Mouse (Mus musculus) lung, postnatal 0 days (tissue): ENCODE measurements at regions not wholly inside any gene's neighbourhood (a gene's known extent, or its start where the extent isn't known, plus 50 kb on each side); places are given as distances from the start of the nearest gene placed in this dataset.

ENCODE experiments used
- ATAC-seq: fragments of 200-750 bp; cut with Nextera tagmentation; 2 replicates; pipeline ENCODE4 v1.8.0; 2017; ENCODE audit warnings: moderate library complexity
- DNase-seq: peaks from one replicate; pipeline ENCODE4 v3.0.0-alpha.2; 2016; ENCODE audit warnings: low spot score
- H3K27ac ChIP-seq: fragments of 300-500 bp; sonication (generic); 2 replicates; pipeline ENCODE4 v1.5.1; 2014; ENCODE audit warnings: antibody characterized with exemption, mild to moderate bottlenecking, low read length, mixed read lengths
- H3K27me3 ChIP-seq: fragments of 300-500 bp; sonication (generic); replicated peaks from 2 replicates; pipeline ENCODE4 v1.6.1; 2014; ENCODE audit warnings: low read length, mixed read lengths; ENCODE audit not compliant: insufficient read depth
- H3K36me3 ChIP-seq: fragments of 300-500 bp; sonication (generic); 2 replicates; pipeline ENCODE4 v1.6.1; 2014; ENCODE audit warnings: low read length, mixed read lengths; ENCODE audit not compliant: insufficient read depth
- H3K4me1 ChIP-seq: fragments of 300-500 bp; sonication (generic); 2 replicates; pipeline ENCODE4 v1.6.1; 2014; ENCODE audit warnings: antibody characterized with exemption, low read depth, low read length, mixed read lengths; ENCODE audit not compliant: insufficient read depth
- H3K4me2 ChIP-seq: fragments of 300-500 bp; sonication (generic); replicated peaks from 2 replicates; pipeline ENCODE4 v1.6.1; 2014; ENCODE audit warnings: low read depth, mild to moderate bottlenecking, low read length, moderate library complexity, mixed read lengths
- H3K4me3 ChIP-seq: fragments of 300-500 bp; sonication (generic); 2 replicates; pipeline ENCODE4 v1.5.1; 2014; ENCODE audit warnings: low read depth, low read length
- H3K9ac ChIP-seq: fragments of 300-500 bp; sonication (generic); replicated peaks from 2 replicates; pipeline ENCODE4 v1.6.1; 2014; ENCODE audit warnings: low read depth, mild to moderate bottlenecking
- H3K9me3 ChIP-seq: fragments of 300-500 bp; sonication (generic); 2 replicates; pipeline ENCODE4 v1.6.1; 2016; ENCODE audit warnings: low read length, mixed read lengths
- CTCF ChIP-seq: IDR thresholded peaks from 2 replicates; pipeline ENCODE4 v1.5.1; 2016; ENCODE audit warnings: antibody characterized with exemption, mild to moderate bottlenecking
- EP300 ChIP-seq: IDR thresholded peaks from 2 replicates; pipeline ENCODE4 v1.6.1; 2016; ENCODE audit warnings: antibody characterized with exemption, mild to moderate bottlenecking, control low read depth
- WGBS: fragments of 180-500 bp; shearing (Covaris S2); extraction: QIAGEN DNeasy Blood & Tissue Kit; methylation state at CpG from one replicate; pipeline ENCODE4 v1.1.7; 2014; 5-methylcytosine and 5-hydroxymethylcytosine counted together

DNA sequence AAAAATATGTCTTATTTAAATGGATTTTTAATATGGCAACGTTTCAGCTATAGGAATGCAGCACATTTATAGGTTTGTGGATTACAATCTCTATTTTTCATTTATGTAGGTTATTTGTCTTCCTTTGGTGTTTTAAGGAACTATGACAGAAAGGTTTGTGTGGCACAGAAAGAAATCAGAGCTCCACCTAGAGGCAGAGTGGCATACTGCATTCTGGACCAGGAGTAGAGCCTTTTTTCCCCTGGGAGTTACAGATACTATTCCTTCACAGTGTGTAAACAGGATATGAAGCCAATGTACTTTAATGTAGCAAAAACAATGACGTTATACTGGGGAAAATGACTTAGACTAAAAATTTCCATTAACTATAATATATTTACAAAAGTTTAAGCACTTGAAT, 94.9 kb upstream of the St8sia4 start:
- no peak overlapping the region for H3K4me2 ChIP-seq
- WGBS, result 0% methylated on average over 2 of the region's 2 CpGs
- H3K9ac ChIP-seq, result no peak overlapping the region
- no peaks in the 10 kb centered on the region for H3K27me3 ChIP-seq
- no peaks in the 10 kb centered on the region for H3K9me3 ChIP-seq
- H3K27ac ChIP-seq, result no peak overlapping the region
- H3K4me1 ChIP-seq, result no peaks in the 10 kb centered on the region
- TF ChIP-seq EP300 (no peak; the same call in 1 of the 2 replicates), CTCF (peak; percentile 88)
- ATAC-seq (peak; percentile 38; the same call in 1 of the 2 replicates), DNase-seq (peak; percentile 75)
- H3K36me3 ChIP-seq, result no peaks in the 10 kb centered on the region
- no peak overlapping the region for H3K4me3 ChIP-seq

DNA sequence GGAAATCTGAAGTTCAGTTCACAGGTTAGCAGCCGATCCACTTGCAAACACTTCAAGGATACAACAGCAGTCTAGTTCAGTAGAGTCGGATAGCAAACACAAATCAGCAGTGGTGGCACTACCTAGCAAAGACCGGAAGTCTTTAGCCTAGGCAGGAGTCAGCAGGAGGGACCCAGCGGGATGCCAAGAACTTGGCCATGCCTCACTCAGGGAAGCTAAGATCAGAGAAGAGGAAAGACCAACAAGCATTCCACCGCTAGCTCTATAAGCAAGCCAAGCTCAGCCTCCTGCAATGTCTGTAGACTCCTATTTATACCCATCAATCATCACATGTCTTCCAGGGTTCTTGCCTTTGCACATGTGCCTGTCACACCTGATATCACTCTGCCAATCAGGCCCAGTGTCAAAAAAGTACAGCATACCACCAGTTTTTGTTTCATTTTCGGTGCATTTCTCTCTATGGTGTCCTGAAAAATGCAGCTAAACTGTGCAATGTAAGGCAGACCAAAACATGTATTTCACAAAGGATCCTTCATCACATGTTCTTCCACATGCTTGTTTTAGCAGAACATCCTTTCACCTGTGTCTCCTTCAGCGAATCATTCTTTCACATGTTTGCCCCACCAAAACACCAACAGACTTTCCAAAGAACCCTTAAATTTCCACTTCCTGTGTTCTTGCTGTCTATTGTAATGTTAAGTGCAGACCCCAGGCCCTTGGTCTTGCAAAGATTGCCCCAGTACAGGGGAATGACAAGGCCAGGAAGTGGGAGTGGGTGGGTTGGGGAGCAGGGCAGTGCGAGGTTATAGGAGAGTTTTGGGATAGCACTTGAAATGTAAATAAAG, 86.9 kb upstream of the St8sia4 start:
- Histone ChIP-seq H3K4me3 (no peak overlapping the region), H3K27me3 (no peaks in the 10 kb centered on the region), H3K9me3 (no peaks in the 10 kb centered on the region), H3K36me3 (no peaks in the 10 kb centered on the region), H3K27ac (no peak overlapping the region), H3K4me2 (no peak overlapping the region), H3K9ac (no peak overlapping the region), H3K4me1 (no peaks in the 10 kb centered on the region)
- ATAC-seq, result no peak
- TF ChIP-seq EP300 (no peak), CTCF (no peak)
- no peak for DNase-seq
- 81% methylated on average over 8 of the region's 8 CpGs for WGBS

DNA sequence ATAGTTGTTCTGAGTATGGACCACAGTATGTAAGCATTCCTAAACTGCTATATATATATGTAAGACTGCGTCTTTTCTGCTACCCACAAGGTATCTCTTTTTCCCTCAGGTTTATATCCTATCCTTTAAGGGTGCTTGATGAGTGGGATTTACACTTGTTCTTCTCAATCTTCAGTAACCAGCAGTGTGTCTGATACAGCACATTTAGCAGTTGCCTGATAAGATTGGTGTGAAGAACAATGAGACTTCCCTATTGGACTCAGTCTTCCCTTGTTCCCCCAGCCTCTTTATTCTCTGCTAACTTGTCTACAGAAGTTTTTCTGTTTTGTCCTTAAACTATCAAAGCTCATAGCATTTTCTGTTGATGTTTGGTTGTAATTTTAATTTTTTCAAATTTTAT, 86.1 kb upstream of the St8sia4 start:
- Histone ChIP-seq H3K27ac (no peak overlapping the region), H3K4me1 (no peaks in the 10 kb centered on the region), H3K4me3 (no peak overlapping the region), H3K27me3 (no peaks in the 10 kb centered on the region), H3K4me2 (no peak overlapping the region), H3K36me3 (no peaks in the 10 kb centered on the region), H3K9me3 (no peaks in the 10 kb centered on the region), H3K9ac (no peak overlapping the region)
- ATAC-seq, result no peak
- WGBS, result 92% methylated on average over 1 of the region's 1 CpGs
- DNase-seq, result no peak
- no peak for TF ChIP-seq CTCF
- no peak for TF ChIP-seq EP300

DNA sequence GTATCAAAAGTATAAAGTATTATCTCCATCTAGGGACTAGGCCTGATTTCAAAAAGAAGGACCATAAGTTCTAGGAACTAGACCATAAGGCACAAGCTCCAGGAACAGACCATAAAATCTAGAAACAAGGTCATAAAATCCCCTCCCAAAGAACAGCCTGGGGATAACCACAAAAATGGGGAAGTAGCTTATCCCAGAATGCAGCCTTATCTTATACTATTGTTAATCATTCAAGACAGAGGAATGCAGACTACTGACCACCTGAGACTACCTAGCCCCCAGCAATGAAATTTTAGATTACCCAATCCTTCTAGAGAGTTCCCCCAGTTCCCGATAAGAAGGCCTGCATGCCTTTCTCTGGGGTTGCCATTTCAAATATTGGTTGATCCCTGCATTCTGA, 81.6 kb upstream of the St8sia4 start:
- ATAC-seq (no peak), DNase-seq (no peak)
- TF ChIP-seq EP300 (no peak), CTCF (no peak)
- no peak overlapping the region for H3K9ac ChIP-seq
- no peaks in the 10 kb centered on the region for H3K36me3 ChIP-seq
- no peaks in the 10 kb centered on the region for H3K4me1 ChIP-seq
- H3K9me3 ChIP-seq, result no peaks in the 10 kb centered on the region
- WGBS, result 63% methylated on average over 1 of the region's 1 CpGs
- H3K4me2 ChIP-seq, result no peak overlapping the region
- H3K4me3 ChIP-seq, result no peak overlapping the region
- no peak overlapping the region for H3K27ac ChIP-seq
- no peaks in the 10 kb centered on the region for H3K27me3 ChIP-seq

DNA sequence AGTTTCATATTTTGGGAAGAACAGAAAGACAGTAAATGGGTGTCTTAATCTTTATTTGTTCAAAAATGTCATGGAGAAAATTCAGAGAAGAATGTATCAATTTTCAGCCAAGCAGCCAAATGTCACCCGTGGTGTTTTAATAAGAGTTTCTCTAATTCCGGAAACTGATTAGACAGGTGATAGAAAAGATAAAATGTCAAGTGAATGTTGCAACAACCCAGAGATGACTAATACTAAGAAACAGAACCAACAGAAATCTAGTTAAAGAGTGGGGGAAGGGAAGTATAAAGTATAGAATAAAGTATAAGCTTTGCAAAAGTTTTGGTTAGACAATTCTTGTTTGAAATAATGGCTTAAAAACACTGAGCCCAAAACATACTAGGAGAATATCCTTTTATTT, 79.9 kb upstream of the St8sia4 start:
- ATAC-seq, result no peak
- Histone ChIP-seq H3K4me2 (no peak overlapping the region), H3K36me3 (no peaks in the 10 kb centered on the region), H3K9ac (no peak overlapping the region), H3K4me3 (no peak overlapping the region), H3K4me1 (no peaks in the 10 kb centered on the region), H3K27ac (no peak overlapping the region), H3K9me3 (no peaks in the 10 kb centered on the region), H3K27me3 (no peaks in the 10 kb centered on the region)
- no peak for TF ChIP-seq CTCF
- no peak for TF ChIP-seq EP300
- WGBS, result 62% methylated on average over 2 of the region's 2 CpGs
- DNase-seq, result no peak

DNA sequence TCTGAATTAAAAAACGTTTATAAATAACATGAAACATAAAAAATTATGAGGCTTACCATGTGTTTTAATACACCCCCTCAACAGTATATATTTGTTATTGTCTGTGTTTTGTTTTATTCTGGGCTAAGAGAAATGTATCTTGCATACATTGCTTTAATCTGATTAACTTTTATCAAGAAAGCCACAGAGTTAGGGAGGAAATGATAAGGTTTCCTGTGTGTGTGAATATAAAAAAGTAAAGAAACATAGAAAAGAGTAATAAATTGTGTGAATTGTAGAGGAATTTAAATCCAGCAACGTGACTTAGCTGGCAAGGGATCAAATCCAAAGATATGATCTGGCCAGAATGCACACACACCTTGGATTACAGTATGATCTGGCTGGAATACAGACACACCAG, 77.1 kb upstream of the St8sia4 start:
- Histone ChIP-seq H3K27ac (no peak overlapping the region), H3K36me3 (no peaks in the 10 kb centered on the region), H3K4me2 (no peak overlapping the region), H3K9me3 (no peaks in the 10 kb centered on the region), H3K27me3 (no peaks in the 10 kb centered on the region), H3K9ac (no peak overlapping the region), H3K4me1 (no peaks in the 10 kb centered on the region), H3K4me3 (no peak overlapping the region)
- ATAC-seq (no peak), DNase-seq (no peak)
- WGBS, result 35% methylated on average over 2 of the region's 2 CpGs
- no peak for TF ChIP-seq EP300
- no peak for TF ChIP-seq CTCF

DNA sequence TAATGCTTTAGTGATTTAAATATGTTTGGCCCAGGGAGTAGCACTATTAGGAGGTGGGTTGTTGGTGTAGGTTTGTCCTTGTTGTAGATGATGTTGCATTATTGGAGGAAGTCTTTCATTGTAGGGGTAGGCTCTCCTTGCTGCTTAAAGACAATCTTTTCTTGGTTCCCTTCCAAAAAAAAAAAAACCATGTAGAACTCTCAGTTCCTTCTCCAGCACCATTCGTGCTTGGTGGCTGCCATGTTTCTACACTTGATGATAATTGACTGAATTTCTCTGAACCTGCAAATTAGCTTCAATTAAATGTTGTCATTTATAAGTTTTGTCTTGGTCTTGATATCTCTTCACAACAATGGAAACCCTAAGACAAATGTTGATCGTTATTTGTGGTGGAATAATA, 76.0 kb upstream of the St8sia4 start:
- Histone ChIP-seq H3K9me3 (no peaks in the 10 kb centered on the region), H3K9ac (no peak overlapping the region), H3K4me3 (no peak overlapping the region), H3K27ac (no peak overlapping the region), H3K36me3 (no peaks in the 10 kb centered on the region), H3K27me3 (no peaks in the 10 kb centered on the region), H3K4me1 (no peaks in the 10 kb centered on the region), H3K4me2 (no peak overlapping the region)
- TF ChIP-seq EP300, result no peak
- TF ChIP-seq CTCF, result no peak
- DNase-seq, result no peak
- ATAC-seq, result no peak
- 82% methylated on average over 2 of the region's 2 CpGs for WGBS
